Mouse (Mus musculus): ENCODE data around the gene Btbd35f24. TPM values are rescaled to one million over a fixed set of nuclear protein-coding genes. Genes with fewer than 3 reads are reported as not detected.
"Not testable (repeated sequence)": the region's sequence is repeated elsewhere in the genome, so short reads cannot be mapped to it uniquely, and the experiment has no call there.

Gene Btbd35f24
- total RNA-seq (2021) = not detected
- not detected in 2 replicates for polyA plus RNA-seq (2012; rRNA removed)
- long read RNA-seq = 0 reads

DNA sequence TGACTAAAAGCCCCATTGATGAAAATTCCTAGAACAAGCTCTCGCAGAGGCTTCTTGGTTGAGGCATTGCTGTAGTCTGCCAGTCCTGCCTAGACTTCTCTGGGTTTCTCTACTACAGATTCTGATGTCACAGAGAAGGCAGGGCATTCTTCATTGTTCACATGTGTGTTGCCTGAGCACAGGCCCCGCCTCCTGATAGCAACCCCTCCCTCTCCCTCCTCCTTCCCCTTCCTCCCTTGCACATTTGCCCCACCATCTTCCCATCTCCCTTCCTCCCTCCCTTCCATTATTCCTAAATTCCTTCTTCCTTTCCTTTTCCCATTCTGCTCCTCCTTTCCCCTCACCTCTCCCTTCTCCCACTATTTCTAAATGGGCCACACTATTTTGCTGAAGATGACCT lies at the start of gene Btbd35f24:
Btbd35f24 (minus strand) TSS at position 101 of the 400 bp plus-strand sequence.
- DNase-seq = not testable (repeated sequence)

Other genes with a start within 250 kb of the Btbd35f24 start
- gene Btbd35f23, start 119.0 kb downstream of the Btbd35f24 start, total RNA-seq (2021) = not detected
- not detected in 2 replicates for gene Btbd35f23, start 119.0 kb downstream of the Btbd35f24 start, polyA plus RNA-seq (2012; rRNA removed)
- gene Btbd35f11, start 247.9 kb upstream of the Btbd35f24 start, total RNA-seq (2021) = not detected
- gene Btbd35f11, start 247.9 kb upstream of the Btbd35f24 start, polyA plus RNA-seq (2012; rRNA removed) = not detected in 2 replicates